Mouse (Mus musculus): ENCODE data around the gene Slc44a1.

Slc44a1 gene

GRCm38 (mm10) chr4:53537539-53537938 is 97.3 kb downstream of the Slc44a1 start:
- DNase-seq (ENCODE audit: low spot score): no peak

DNA sequence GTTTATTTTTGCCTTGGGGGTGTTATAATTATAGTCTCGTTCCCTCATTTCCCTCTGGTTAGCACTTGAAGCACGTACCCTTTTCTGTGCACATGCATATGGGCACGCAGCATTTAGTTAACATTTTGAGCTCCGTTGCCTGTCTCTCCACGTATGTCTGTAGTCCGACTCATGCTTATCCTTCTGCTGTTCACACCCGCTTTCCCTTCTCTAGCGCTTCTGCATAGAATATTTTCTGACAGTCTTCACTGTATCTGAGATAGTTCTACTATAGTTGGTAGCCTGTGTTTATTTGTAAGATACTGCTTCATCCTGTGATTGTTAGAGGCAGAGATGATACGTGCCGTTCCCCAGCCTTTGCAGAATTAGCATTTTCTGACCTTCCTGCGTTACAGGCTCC is 98.4 kb downstream of the Slc44a1 start:
- DNase-seq (ENCODE audit: low spot score): no peak

GRCm38 (mm10) chr4:53539929-53540328 is 99.7 kb downstream of the Slc44a1 start:
- no peak for DNase-seq (ENCODE audit: low spot score)

DNA sequence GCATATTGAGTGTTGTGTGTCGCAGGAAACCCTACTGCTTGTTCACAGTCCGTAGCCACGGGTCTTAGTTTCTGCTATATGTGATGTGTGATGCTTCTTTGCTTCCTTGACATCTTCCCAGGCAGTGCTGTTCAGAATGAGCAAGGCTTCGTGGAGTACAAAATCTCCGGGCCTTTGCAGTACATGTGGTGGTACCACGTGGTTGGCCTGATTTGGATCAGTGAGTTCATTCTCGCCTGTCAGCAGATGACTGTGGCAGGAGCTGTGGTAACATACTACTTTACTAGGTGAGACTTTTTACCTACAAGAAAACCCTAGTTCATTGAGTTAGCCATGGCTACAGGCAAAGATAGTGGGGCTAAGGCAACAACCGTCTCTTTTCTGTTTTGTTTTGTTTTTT is 103.2 kb downstream of the Slc44a1 start:
- DNase-seq (ENCODE audit: low spot score): no peak

- no peak for DNase-seq (ENCODE audit: low spot score)
Observed at GRCm38 (mm10) chr4:53544889-53545288, 104.7 kb downstream of the Slc44a1 start.

DNA sequence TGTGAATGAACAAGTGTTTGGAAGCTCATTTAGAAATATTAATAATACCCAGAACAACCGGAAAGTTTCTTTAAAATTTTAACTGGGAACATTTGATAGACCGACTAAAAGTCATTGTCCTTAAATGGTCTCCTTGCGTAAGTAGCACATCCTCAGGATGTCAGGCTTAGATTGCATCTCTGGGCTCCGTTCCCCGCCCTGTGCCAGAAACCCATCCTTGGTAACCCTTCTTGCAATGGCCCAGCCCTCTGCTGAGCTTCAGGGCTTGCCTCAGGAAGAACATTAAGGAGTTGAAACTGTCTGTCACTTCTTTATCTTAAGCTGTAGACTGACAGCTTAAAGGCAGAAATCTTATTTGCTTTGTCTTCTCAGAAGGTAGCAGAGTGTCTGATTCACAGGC is 107.2 kb downstream of the Slc44a1 start:
- no peak for DNase-seq (ENCODE audit: low spot score)

- no peak for DNase-seq (ENCODE audit: low spot score)
Observed at GRCm38 (mm10) chr4:53549375-53549774, 109.2 kb downstream of the Slc44a1 start.

DNA sequence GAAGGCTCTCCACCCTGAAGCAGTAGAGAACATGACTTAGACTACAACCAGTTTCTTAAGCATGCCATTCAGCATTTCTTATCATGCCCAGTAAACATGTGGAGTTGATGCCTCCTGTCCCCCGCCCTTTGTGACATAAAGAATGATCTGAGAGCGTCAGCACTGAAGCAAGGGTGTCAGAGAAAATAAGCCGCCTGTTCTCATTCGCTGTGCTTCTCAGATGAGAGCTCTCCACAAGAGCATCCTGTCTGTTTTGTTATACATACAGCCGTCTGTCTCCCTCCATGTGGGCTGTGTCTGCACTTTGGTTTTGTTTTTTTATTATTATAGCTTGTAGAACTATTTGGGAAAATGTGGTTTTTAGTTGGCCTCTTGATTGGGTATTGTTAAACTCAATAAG is 124.4 kb downstream of the Slc44a1 start:
- DNase-seq (ENCODE audit: low spot score): no peak

- no peak for DNase-seq (ENCODE audit: low spot score)
Observed at GRCm38 (mm10) chr4:53567065-53567464, 126.9 kb downstream of the Slc44a1 start.

GRCm38 (mm10) chr4:53575558-53575957 is 135.3 kb downstream of the Slc44a1 start:
- DNase-seq (ENCODE audit: low spot score): no peak

- no peak for DNase-seq (ENCODE audit: low spot score)
Observed at GRCm38 (mm10) chr4:53587676-53588075, 147.5 kb downstream of the Slc44a1 start.

DNA sequence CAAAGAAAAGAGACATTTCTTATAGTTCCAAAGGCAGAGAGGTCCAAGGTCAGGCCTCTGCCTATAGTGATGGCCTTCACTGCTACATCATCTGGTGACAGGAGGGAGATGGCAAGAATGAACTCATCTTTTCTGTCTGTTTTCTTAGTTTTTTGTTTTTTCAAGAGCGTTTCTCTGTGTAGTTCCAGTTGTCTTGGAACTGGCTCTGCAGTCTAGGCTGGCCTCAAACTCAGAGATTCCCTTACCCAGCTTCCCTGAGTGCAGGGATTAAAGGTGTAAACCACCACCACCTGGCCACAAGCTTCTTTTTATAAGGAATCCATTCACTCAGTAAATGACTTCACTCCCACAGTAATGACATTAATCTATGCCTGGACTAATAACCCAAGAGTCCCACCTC is 148.7 kb downstream of the Slc44a1 start:
- no peak for DNase-seq (ENCODE audit: low spot score)

GRCm38 (mm10) chr4:53589466-53589865 is 149.3 kb downstream of the Slc44a1 start:
- DNase-seq (ENCODE audit: low spot score): no peak

GRCm38 (mm10) chr4:53590163-53590562 is 149.9 kb downstream of the Slc44a1 start:
- no peak for DNase-seq (ENCODE audit: low spot score)

DNA sequence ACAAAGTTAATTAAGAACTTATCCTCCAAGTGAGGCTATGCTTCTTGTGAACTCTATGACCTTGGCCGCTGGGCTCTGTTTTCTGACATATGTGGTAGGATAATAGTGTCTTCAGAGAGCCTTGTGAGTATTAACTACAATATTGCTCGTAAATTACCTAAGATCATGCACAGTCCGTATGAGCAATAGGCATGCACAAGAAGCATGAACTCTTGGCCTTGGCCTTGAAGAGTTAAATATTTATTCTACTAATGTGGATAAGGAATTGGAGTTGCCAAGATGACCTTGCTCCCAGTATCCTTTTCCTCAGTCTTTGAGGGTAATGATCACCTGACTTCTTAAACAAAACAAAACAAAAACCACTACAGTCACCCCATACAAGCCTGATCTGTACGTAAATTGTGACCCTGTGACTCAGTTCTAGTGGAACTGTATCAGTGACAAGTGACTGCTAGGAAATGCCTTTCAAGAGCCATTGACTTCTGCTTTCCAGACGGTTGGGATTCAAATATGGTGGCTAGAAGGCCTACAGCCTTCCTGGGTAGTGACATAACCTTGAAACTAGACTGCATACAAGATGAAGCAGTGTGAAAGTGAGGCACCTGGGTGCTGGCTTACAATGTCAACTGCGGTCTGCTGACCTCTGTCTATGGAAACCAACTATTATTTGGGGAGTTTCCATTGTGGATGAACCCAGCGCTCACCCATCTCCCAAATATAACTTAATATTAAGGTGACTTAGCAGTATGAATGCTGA is 150.7 kb downstream of the Slc44a1 start:
- DNase-seq (ENCODE audit: low spot score): no peak

DNA sequence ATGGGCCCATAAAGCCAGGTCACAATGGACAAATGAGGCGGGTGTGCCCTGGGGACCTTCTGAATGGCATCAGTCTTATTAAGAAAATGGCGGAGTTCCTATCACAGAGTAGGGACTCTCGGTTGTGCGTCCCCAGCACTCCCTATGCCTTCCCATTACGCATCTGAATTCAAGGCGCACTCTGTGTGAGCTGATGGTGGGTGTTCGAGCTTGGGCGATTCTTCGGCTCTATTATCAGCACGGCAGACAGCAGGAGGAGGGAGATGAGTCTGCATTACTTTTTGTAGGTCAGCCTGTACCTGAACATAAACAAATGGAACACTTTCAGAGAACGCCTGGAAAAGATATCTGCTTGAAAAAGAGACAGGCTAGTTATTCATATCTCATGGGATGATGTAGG is 151.3 kb downstream of the Slc44a1 start:
- DNase-seq (ENCODE audit: low spot score): no peak

DNA sequence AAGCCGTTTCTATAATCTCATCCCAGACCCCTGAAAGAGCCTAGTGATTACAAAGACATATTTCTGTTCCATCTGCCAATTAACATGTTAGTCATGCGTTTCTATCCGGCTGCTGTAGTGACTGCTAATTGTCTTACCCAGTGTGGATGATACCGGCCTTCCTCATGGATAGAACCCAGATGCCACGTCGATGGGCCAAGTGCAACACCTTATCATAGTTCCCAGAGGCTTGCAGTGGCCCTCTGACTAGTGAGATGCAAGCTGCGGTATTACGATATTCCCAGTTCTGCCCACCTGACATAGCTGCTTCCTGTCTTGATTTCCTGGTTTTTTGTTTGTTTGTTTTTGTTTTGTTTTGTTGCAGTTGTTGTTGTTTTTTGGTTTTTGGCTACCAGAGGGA is 151.7 kb downstream of the Slc44a1 start:
- no peak for DNase-seq (ENCODE audit: low spot score)

GRCm38 (mm10) chr4:53592386-53592785 is 152.2 kb downstream of the Slc44a1 start:
- DNase-seq (ENCODE audit: low spot score): no peak

- peak; percentile 4 for DNase-seq (ENCODE audit: low spot score)
Observed at GRCm38 (mm10) chr4:53594204-53594603, 154.0 kb downstream of the Slc44a1 start.

GRCm38 (mm10) chr4:53595246-53596062 is 155.2 kb downstream of the Slc44a1 start:
- DNase-seq (ENCODE audit: low spot score): no peak

DNA sequence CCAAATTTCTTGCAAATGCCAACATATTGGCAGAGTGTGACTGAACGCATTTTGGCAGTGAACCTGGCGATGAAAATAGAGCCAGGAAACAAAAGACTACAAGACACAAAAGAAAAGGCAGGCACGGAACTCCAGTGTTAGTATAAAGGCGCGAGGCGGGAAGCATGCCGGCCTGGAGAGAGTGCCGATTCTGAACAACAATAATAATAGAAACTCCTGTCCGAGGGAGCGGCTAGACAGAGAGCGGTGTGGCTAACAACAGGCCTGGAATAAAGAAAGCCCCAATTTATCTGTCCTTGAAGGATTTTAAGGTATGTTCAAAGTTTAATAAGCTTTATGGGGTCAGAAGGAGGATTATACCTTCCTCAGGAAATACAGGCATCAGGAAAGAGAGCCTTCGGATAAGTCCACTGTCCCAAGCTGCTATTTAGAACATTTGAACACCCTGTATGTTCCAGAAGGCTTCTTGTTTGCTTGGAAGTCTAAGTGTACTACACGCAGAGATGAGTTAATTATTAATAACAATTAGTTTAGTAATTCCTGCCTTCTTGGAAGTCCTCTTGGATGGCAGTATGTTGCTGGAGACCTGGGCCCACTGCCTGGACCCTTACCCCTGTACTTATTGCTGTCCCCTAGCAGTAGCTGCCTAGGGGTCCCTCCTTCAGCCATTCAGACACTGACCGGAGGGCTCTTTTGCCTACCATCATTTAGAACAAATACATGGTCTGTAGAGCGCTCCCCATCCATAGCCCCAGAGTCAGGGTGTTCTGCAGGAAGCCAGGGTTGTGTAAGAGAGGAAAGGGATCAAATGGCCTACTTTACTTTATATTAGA is 156.1 kb downstream of the Slc44a1 start:
- DNase-seq (ENCODE audit: low spot score): no peak

GRCm38 (mm10) chr4:53600462-53600861 is 160.2 kb downstream of the Slc44a1 start:
- DNase-seq (ENCODE audit: low spot score): peak; percentile 28
